Mouse (Mus musculus) layer of hippocampus, adult 11-12 months (tissue): Measurements from ENCODE around the gene Itpk1.
"Not testable (repeated sequence)": the region's sequence is repeated elsewhere in the genome, so short reads cannot be mapped to it uniquely, and the experiment has no call there.

Source experiments
- DNase-seq: peaks from one replicate; pipeline ENCODE4 v3.0.0; 2022; ENCODE audit warnings: low spot score

Gene Itpk1

GRCm38 (mm10) chr12:102660906-102661651 lies 43.7 kb downstream of the Itpk1 start:
- no peak for DNase-seq

GRCm38 (mm10) chr12:102653003-102653402 lies 51.7 kb downstream of the Itpk1 start:
- DNase-seq, result peak; percentile 58

- no peak for DNase-seq
Observed at GRCm38 (mm10) chr12:102652420-102652819, 52.3 kb downstream of the Itpk1 start.

GRCm38 (mm10) chr12:102651871-102652270 lies 52.9 kb downstream of the Itpk1 start:
- DNase-seq, result no peak

GRCm38 (mm10) chr12:102651401-102651800 lies 53.3 kb downstream of the Itpk1 start:
- DNase-seq, result no peak

GRCm38 (mm10) chr12:102650649-102651048 lies 54.1 kb downstream of the Itpk1 start:
- no peak for DNase-seq

GRCm38 (mm10) chr12:102647839-102648564 lies 56.7 kb downstream of the Itpk1 start:
- no peak for DNase-seq

GRCm38 (mm10) chr12:102646586-102647260 lies 58.0 kb downstream of the Itpk1 start:
- DNase-seq, result no peak

- DNase-seq, result no peak
Observed at GRCm38 (mm10) chr12:102645911-102646585, 58.7 kb downstream of the Itpk1 start.

GRCm38 (mm10) chr12:102643316-102643715 lies 61.4 kb downstream of the Itpk1 start:
- no peak for DNase-seq

GRCm38 (mm10) chr12:102640436-102641163 lies 64.1 kb downstream of the Itpk1 start:
- peak; percentile 86 for DNase-seq

- DNase-seq, result no peak
Observed at GRCm38 (mm10) chr12:102638878-102639277, 65.9 kb downstream of the Itpk1 start.

- DNase-seq, result no peak
Observed at GRCm38 (mm10) chr12:102637235-102637634, 67.5 kb downstream of the Itpk1 start.

- DNase-seq, result no peak
Observed at GRCm38 (mm10) chr12:102634436-102635050, 70.2 kb downstream of the Itpk1 start.

GRCm38 (mm10) chr12:102633083-102633501 lies 71.6 kb downstream of the Itpk1 start:
- no peak for DNase-seq

GRCm38 (mm10) chr12:102631690-102632089 lies 73.0 kb downstream of the Itpk1 start:
- no peak for DNase-seq

- DNase-seq, result not testable (repeated sequence)
Observed at GRCm38 (mm10) chr12:102630471-102630870, 74.3 kb downstream of the Itpk1 start.

GRCm38 (mm10) chr12:102628221-102628620 lies 76.5 kb downstream of the Itpk1 start:
- DNase-seq, result no peak

- DNase-seq, result no peak
Observed at GRCm38 (mm10) chr12:102627545-102627944, 77.2 kb downstream of the Itpk1 start.

GRCm38 (mm10) chr12:102626841-102627240 lies 77.9 kb downstream of the Itpk1 start:
- peak; percentile 36 for DNase-seq

- DNase-seq, result no peak
Observed at GRCm38 (mm10) chr12:102625717-102626116, 79.0 kb downstream of the Itpk1 start.
